Mouse (Mus musculus): ENCODE data around the gene Dcakd.

Gene Dcakd

GRCm38 (mm10) chr11:103028176-103028891 is at the start of gene Dcakd, which contains the start of gene Nmt1:
Gene Dcakd (minus strand): TSS chr11:103028333.
Gene Nmt1 (plus strand): TSS chr11:103028190.
- peak; percentile 83 to 88 for DNase-seq

GRCm38 (mm10) chr11:103076581-103076980 is 48.4 kb upstream of the Dcakd start:
- no peak for DNase-seq

GRCm38 (mm10) chr11:103076010-103076409 is 47.9 kb upstream of the Dcakd start:
- DNase-seq = no peak

- no peak for DNase-seq
Measured at GRCm38 (mm10) chr11:103074796-103075323, 46.7 kb upstream of the Dcakd start.

GRCm38 (mm10) chr11:103074121-103074650 is 46.1 kb upstream of the Dcakd start:
- DNase-seq = no peak

DNA sequence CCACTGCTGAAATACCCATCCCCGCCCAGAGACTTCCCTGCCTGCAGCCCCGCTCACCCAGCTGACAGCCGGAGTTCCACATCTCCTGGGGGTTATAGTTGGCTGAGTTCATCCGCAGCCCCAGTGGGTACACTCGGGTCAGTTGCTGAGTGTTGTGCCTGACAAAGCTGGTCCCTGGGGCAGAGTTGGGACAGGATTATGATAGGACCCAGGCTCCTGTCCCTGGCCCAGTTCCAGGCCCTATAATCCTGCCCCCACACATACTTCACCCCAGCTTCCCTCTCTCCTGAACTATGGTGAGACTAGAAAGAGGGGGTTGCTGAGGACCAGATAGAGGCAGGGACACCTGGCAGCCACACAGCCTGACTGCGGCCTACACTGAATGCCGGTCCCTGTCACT is 45.5 kb upstream of the Dcakd start:
- no peak for DNase-seq

GRCm38 (mm10) chr11:103070322-103070880 is 42.3 kb upstream of the Dcakd start:
- DNase-seq = no peak

DNA sequence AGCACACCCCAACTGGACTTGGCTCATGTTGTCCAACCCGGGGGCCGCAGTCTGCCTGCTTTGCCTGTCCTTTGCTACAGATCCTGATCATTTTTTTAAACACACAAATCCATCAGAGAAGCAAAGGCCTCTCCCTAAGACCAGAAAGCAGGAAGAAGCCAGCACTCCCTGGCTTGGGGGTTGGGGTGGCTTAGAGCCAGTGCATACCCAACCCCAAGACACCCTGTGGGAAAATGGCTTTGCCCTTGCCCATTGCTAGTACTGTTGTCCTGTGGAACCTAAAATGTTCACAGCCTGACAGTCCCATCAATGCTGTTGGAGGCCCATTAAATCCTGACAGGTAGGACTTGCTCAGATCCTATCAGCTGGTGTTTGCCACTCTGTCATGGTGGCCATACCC is 41.6 kb upstream of the Dcakd start:
- no peak for DNase-seq

DNA sequence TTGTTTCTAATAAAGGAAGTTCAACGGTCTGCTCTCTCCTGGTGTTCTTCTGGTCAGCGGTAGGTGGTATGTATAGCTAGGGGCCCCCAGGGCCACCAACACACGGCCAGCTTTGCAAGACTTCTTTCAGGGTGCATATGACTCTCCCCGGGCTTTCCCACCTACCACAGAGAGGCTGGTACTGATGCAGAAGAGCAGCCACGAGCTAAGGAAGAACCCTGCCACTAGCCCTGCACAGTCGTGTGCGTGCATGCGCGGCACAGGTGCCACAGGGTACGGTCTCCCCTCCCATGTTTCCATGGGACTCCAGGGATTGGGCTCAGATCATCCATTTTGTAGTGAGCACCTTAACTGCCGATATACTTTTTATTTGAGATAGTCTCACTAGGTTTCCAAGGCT is 40.8 kb upstream of the Dcakd start:
- DNase-seq = no peak

DNA sequence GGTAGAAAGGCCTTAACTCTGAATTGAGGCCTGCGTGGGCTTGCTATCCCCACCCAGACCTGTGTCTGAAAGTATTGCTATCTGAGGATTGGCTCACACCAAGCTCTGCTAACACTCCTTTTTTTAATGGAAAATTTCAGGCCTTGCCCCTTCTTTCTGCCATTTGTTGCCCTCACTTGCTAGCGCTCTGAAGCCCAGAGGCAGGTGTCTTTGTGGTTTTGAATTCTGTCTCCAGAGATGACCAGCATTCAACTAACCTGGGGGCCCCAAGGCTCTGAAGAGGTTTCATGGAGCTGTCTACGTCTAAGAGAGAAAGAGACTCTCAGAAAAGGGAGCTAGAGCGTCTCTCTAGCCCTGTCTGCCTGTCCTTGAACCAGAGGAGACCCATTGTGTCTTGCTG is 40.1 kb upstream of the Dcakd start:
- DNase-seq = no peak

DNA sequence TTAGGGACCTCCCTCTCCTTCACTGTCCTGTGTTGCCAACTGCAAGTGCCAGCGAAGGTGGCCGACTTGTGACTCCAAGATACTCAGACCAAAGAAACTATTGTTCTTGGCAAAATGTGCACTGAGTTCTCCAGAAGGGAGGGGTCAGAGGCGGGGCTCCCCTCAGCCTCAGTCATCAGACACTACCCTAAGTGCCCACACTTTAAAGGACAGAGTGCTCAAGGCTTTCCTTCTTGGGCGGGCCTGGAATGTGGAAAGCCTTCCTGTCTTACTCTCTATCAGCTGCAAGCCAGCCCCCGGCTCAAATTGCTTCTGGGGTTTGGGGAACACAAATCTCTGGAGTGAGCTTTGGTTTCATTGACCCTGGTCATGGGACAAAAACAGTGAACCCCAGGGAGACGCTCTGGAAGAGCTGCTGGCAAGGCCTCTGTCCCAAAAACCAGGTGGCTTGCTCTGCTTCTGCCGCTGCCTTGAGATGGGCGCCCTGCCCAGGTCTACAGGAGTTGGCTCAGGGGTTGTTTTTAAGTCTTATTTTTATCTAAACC is 39.4 kb upstream of the Dcakd start:
- no peak for DNase-seq

DNA sequence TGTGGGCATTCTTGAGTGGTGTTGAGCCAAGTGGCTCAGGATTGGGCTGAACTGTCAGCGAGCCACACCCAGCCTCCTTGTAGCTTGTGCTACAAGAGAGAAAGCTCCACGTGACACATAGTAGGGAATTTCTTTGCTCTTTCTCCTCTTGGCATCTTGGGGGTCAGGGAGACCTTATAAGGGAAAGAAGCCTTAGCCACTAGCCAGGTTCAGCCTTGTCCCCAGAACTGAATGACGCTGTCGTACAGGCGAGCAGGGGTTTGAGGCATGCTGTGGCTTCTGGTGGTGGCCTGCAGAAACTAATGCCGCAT is 38.9 kb upstream of the Dcakd start:
- no peak for DNase-seq

- no peak for DNase-seq
Measured at GRCm38 (mm10) chr11:103066191-103067050, 38.3 kb upstream of the Dcakd start.

GRCm38 (mm10) chr11:103058499-103059085 is 30.5 kb upstream of the Dcakd start:
- DNase-seq = no peak

GRCm38 (mm10) chr11:103056636-103057035 is 28.5 kb upstream of the Dcakd start:
- DNase-seq = no peak

DNA sequence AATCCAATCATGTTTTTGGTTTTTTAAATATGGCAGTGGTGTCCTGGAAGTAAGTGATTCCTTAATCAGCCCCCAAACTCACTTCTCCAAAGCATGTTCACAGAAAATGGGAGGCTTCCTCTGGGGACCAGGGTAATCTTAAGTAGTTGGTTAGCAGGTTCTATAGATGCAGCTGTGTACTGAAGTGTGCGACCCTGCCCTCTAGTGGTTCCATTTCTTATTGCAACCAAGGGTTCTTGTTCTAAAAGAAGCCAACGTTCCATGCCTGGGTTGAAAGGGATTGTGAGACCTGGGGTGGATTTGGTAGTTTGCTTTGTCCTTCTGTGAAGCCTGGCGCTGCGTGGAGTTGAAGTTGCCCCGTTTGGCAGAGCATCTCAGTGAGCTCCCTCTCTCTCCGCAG is 26.7 kb upstream of the Dcakd start:
- DNase-seq = peak; percentile 24 to 73

DNA sequence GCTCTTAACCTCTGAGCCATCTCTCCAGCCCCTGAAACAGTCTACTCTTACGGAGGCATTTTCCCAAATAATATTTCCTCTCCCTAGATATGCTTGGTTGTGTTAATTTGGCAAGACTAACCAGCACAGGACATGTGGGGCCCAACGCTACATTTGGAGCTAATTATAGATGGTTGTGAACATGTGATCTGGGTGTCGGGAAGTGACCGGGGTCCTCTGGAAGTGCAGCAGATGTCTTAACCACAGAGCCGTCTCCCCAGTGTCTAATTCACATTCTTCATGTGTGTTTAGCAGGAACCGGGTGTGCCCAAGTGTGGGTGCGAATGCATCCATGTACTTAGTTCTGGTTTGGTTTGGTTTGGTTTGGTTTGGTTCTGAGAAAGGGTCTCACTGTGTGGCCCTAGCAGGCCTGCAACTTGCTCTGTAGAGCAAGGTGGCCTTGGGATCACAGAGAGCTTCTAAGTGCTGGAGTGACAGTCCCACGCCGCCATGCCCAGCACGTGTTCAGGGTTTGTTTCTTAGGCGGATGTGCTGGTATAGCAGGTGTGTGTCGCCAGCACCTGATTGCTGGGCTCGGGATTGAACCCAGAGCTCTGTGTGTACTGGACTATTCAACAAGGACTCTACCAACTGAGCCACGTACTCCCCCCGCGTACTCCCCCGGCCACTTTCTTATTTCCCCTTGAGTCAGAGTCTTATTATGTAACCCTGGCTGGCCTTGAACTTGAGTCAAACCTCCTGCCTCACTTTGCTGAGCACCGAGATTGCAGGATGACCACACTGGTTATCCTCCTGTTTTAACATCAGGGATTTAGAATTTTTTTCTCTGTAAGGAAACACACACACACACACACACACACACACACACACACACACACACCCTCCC is 25.3 kb upstream of the Dcakd start:
- no peak for DNase-seq

GRCm38 (mm10) chr11:103052078-103052477 is 23.9 kb upstream of the Dcakd start:
- no peak for DNase-seq

DNA sequence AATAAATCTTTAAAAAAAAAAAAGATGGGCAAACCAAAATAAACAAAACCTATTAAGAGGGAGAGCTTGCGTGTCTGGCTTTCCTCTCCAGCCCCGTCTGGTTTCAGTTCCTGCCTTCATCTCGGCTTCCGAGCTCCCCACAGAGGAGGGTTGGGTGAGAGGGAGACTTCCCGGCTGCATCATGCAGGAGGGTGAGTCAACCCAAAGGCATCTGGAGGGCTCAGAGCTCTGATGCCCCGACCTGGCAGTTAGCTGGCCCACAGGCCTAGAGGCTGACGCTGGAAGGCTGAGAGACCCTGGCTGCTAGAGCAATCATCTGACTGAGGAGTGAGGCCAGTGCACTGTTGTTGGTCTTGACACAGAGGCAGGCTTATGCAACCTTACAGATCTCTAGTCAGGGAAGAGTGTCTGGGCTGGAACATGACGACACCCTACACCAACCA is 23.1 kb upstream of the Dcakd start:
- peak in 1 of 2 experiments; percentile 16 for DNase-seq

DNA sequence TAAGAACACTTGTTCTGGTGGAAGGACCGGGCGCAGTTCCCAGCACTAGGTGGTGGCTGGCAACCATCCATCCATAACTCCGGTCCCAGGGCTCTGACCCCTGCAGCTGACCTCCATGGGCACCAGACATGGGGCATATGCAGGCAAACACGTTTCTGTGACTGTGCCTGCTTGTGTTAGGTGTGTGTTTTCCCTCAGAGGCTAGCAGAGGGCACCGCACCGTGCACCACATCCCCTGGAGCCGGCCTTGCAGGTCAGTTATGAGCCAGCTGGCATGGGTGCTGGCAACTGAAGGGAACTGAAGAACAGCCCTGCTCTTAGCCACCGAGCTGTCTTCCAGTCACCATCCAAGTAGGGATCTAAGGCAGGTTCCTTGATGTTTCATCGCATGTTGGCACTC is 22.0 kb upstream of the Dcakd start:
- no peak for DNase-seq

DNA sequence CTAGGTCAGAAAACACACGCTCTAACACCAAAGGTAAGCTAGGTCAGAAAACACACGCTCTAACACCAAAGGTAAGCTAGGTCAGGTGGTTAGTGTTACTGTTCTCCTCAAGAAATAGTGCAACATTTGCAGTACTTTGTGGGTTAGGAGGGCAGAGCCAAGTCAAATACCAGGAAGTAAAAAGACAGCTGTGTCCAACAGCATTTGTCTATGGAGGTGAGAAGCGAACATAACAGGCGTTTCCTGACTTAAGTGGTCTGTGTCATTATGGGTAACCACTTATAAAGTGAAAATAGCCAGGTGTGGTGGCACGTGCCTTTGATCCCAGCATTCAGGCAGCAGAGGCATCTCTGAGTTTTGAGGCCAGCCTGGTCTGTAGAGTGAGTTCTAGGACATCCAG is 21.5 kb upstream of the Dcakd start:
- no peak for DNase-seq

- no peak for DNase-seq
Measured at GRCm38 (mm10) chr11:103046286-103046685, 18.2 kb upstream of the Dcakd start.

Measured in spleen, adult 18-20 months (tissue).